Mouse (Mus musculus): ENCODE data around the gene Card14. TPM values are rescaled to one million over a fixed set of nuclear protein-coding genes. Genes with fewer than 3 reads are reported as not detected.

The Card14 gene
- polyA plus RNA-seq (2017; shearing (Covaris generic)), result not detected

DNA sequence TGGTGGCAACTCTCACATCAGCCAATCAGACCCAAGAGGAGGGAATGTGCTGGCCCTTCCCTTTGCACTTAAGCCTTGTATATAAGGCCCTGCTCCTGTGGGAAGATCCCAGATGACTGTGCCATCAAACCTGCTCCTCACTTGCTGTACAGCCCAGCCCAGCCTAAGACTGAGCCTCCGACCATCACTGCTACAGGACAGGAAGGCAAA lies at the start of gene Card14:
Card14 (plus strand) TSS at position 111 of the 210 bp plus-strand sequence.

DNA sequence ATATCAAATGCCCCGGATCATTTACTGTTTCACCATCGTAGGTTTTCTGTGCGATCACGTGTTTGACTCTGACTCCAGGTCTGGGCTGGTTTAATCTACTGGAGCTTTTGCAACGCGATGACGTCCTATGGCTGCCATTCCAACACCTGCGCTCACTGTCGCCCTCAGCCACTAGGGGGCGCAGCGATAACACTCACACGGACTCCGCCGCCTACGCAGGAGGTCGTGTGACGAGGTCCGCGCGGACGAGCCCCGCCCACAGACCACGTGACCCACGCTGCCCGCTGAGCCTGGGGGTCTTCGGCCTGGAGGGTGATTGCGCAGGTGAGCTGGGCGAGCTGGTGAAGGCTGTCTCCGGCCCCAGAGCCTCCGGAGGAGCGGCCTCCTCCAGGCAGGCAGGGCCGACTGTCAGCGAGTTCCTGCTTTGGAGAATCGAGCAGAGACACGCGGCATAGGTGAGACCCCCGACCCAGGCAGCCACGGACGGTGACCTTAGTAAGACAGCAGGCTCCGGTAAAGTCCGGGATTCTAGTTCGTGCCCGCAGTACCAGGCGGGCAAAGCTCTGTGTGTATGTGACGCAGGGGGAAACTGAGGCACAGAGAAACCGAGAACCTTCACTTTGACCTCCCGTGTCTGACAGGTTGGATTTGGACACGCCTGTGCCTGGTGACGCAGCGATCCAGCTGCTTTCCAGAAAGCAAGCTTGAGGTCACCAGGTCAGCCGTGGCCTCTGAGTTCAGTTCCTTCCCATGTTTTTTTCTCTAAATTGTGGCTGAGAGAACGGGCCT lies 39.6 kb upstream of the Card14 start, which contains the start of gene Gaa:
Gaa (plus strand) TSS at position 120 of the 789 bp plus-strand sequence.

DNA sequence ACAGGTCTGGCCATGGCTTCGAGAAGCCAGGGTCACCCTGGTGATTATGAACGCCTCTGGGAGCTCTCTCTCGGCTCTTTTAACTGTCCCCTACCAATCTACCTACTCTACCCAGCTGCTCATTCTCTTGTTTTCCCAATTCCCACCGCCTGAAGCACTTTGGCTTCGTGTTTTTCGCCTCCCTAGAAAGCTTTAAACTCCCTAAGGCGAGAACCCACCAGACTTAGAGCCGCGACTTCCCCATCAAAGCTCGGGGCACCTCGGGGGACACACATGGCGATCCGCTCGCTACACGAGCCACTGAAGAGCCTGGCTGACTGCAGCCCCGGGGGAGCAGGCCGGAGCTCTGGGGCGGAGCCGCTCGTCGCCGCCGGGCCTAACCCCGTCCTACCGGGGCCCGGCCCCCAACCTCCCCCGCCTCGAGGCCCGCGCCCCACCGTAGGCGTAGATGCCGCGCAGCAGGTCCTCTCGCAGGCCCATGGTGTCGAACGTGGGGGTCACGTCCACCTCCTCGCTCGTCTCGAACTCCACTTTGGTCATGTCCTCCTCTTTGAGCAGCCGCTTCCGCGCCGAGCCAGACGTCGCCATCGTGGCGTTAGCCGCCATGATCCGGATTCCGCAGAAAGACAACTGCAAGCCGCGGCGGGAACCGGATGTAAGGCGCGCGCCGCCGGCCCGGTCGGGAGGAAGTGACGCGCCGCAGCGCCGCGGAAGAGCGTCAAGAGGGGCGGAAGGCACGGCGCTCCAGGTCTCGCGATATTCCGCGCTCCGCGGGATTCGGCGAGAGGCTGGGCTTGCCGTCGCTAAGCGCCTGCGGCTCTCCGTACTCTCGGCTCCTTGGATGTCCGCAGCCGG lies 8.0 kb upstream of the Card14 start, which contains the start of gene Eif4a3:
Eif4a3 (minus strand) TSS at position 699 of the 855 bp plus-strand sequence.

DNA sequence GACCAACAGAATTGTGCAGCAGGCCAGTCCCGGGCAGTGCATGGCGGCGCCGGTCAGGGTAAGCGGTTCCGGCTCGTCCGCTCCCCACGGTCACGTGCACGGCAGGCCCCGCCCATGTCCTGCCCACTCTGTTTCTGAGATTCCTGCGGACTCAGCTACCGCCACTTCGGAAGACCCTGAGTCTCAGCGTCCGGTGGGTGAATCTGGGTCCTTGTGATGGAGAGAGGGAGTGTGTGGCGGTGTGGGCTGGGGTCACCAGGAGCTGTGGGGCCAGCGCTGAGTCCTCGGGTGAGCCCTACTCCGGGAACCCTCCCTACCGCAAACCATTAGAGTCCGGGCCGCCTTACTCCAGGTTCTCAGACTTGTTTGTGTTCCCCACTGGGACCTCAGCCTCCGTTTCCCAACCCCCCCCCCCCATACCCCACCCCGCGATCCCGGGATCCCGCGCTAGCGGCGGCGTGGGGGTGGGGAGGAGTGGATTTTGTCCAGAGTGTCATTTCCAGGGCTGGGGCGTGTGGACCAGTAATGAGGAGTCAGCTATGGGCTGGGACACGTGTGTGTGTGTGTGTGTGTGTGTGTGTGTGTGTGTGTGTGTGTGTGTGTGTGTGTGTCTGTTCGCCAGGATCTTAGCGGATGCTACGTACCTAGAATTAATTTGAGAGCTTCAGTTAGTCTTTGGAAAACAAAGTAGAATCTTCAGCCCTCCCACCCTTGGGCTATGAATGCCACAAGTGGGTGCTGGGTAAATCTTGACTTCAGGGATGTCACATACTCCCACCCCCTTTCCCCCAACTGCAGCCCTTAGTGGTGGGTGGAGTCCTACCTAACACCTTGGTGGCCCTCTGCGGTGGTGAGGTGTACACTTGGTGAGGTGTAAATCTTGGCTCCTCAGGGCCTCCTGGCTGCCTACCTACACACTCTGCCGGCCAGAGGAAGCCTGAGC lies 48.1 kb downstream of the Card14 start, which contains the start of the genes Sgsh and Slc26a11:
Sgsh (minus strand) TSS at position 94 of the 943 bp plus-strand sequence.
Slc26a11 (plus strand) TSS at position 115 of the 943 bp plus-strand sequence.

DNA sequence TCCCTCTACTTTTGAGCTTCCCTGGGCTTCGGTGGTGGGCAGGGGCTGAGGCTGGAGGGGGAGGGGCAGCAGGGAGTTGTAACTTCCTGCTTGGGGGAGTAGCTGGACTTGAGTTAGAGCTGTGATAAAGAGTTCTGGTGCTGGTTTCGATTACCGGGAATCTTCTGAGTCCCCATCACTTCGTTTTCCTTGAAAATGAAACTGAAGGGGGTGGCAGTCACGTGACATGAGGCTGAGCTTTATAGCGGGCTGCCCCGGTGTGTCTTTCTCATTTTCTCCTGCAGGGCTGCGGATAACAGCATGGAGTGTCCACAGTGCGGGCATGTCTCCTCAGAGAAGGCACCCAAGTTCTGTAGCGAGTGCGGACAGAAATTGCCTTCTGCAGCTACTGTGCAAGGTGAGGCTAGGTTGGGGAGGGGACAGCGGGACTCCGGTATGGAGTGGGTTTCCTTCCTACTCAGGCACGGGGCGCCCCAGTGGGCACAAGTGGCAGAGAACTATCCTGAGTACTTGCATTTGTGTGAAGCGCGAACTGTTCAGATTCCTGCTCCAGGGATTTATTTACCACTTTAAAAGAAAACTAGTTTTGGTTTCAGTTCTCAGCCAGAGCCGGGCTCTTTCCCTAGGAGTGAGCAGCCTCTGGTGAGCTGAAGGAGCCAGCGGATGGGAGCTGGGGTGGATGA lies 85.4 kb downstream of the Card14 start, which contains the start of gene Rnf213:
Rnf213 (plus strand) TSS at position 301 of the 683 bp plus-strand sequence.

Other genes starting within 250 kb of the Card14 start
- gene Cbx4, start 221.5 kb upstream of the Card14 start, polyA plus RNA-seq (2017; shearing (Covaris generic)), result 5.6 TPM
- 0.60 TPM for gene Tbc1d16, start 79.3 kb upstream of the Card14 start, polyA plus RNA-seq (2017; shearing (Covaris generic))
- gene Ccdc40, start 79.2 kb upstream of the Card14 start, polyA plus RNA-seq (2017; shearing (Covaris generic)), result 3.6 TPM
- 30.0 TPM for gene Gaa, start 39.9 kb upstream of the Card14 start, polyA plus RNA-seq (2017; shearing (Covaris generic))
- gene Eif4a3, start 7.7 kb upstream of the Card14 start, polyA plus RNA-seq (2017; shearing (Covaris generic)), result 296 TPM
- 18.0 TPM for gene Sgsh, start 47.8 kb downstream of the Card14 start, polyA plus RNA-seq (2017; shearing (Covaris generic))
- gene Slc26a11, start 47.8 kb downstream of the Card14 start, polyA plus RNA-seq (2017; shearing (Covaris generic)), result 21.0 TPM
- 26.7 TPM for gene Rnf213, start 85.3 kb downstream of the Card14 start, polyA plus RNA-seq (2017; shearing (Covaris generic))
- gene Endov, start 183.6 kb downstream of the Card14 start, polyA plus RNA-seq (2017; shearing (Covaris generic)), result 24.8 TPM
- not detected for gene Nptx1, start 240.0 kb downstream of the Card14 start, polyA plus RNA-seq (2017; shearing (Covaris generic))

All from activated CD4-positive, CD25-positive, alpha-beta regulatory T cell, adult 9 weeks (primary cell).